In genomic region chr1:162281981-162282381, GRCm38 (mm10) we compare ENCODE assay signal across 11 mouse cellular contexts.
DNase-seq lines count a peak whose midpoint lies in the region; ATAC-seq lines count a peak whose summit lies in the region.
"Had no signal": no experiment of that assay in that cellular context is flagged by ENCODE, and none has a peak within 500 bp of the region (broad histone marks: within the 10 kb centered on the region; RNA-seq: fewer than 3 reads in every experiment).

No protein-coding gene starts in this region.

- peak; percentile 56; the same call in 1 of the 2 replicates for ATAC-seq in neural tube, embryonic 12.5 days (ENCODE audit: low FRiP score, low read depth)
- no peak for ATAC-seq in cerebellum, adult (ENCODE audit: insufficient number of reproducible peaks, low FRiP score, low TSS enrichment)

- no peak overlapping the region for H3K4me3 ChIP-seq in embryonic facial prominence, embryonic 10.5 days
- no peak overlapping the region for H3K4me3 ChIP-seq in neural tube, embryonic 12.5 days

- H3K9ac ChIP-seq in neural tube, embryonic 12.5 days = no peak overlapping the region

- peak overlapping the region; percentile 73 for H3K27ac ChIP-seq in embryonic facial prominence, embryonic 10.5 days (replicated peaks)
- no peak overlapping the region for H3K27ac ChIP-seq in neural tube, embryonic 12.5 days

- WGBS in embryonic facial prominence, embryonic 10.5 days = 19% methylated on average over 7 of the region's 7 CpGs
- WGBS in neural tube, embryonic 12.5 days = 6% methylated on average over 7 of the region's 7 CpGs

- peaks cover 23% of the 10 kb centered on the region for H3K4me1 ChIP-seq in embryonic facial prominence, embryonic 10.5 days
- H3K4me1 ChIP-seq in neural tube, embryonic 12.5 days = peaks cover 7% of the 10 kb centered on the region

- H3K9me3 ChIP-seq in embryonic facial prominence, embryonic 10.5 days = no peaks in the 10 kb centered on the region
- H3K9me3 ChIP-seq in neural tube, embryonic 12.5 days = no peaks in the 10 kb centered on the region

- H3K27me3 ChIP-seq in embryonic facial prominence, embryonic 10.5 days (replicated peaks; ENCODE audit: low read depth, poor library complexity, severe bottlenecking) = no peaks in the 10 kb centered on the region
- H3K27me3 ChIP-seq in neural tube, embryonic 12.5 days (replicated peaks) = no peaks in the 10 kb centered on the region

- no peak overlapping the region for H3K4me2 ChIP-seq in neural tube, embryonic 12.5 days (replicated peaks)

- H3K36me3 ChIP-seq in embryonic facial prominence, embryonic 10.5 days (replicated peaks) = no peaks in the 10 kb centered on the region
- H3K36me3 ChIP-seq in neural tube, embryonic 12.5 days = no peaks in the 10 kb centered on the region; the same call in 1 of the 2 replicates

- peak; percentile 13 for DNase-seq in lung, postnatal 36 days
- DNase-seq in lung, postnatal 4 days = no peak
- DNase-seq in embryonic facial prominence, embryonic 10.5 days (ENCODE audit: low spot score) = peak; percentile 64
- peak; percentile 21 for DNase-seq in kidney, postnatal 10 days
- DNase-seq in T-cell, adult 2 months (ENCODE audit: low spot score) = no peak
- no peak for DNase-seq in cerebellum, postnatal 4 days (ENCODE audit: low spot score in 2 of 2)
- DNase-seq: adrenal gland, postnatal 10 days; cerebellum, postnatal 36 days; right cerebral cortex, postnatal 4 days had no signal

Comparison
In these comparisons a context has a peak if more than half of its experiments do, and no peak if none do; other contexts are left out.
1. DNase-seq: peak in lung, postnatal 36 days (single experiment), embryonic facial prominence, embryonic 10.5 days (single experiment) and kidney, postnatal 10 days (single experiment); none in lung, postnatal 4 days (0 of 2), T-cell, adult 2 months (single experiment) and cerebellum, postnatal 4 days (0 of 2).